Mouse (Mus musculus): ENCODE measurements around the gene Pemt.
"Not testable (repeated sequence)": the region's sequence is repeated elsewhere in the genome, so short reads cannot be mapped to it uniquely, and the experiment has no call there.

Pemt gene

DNA sequence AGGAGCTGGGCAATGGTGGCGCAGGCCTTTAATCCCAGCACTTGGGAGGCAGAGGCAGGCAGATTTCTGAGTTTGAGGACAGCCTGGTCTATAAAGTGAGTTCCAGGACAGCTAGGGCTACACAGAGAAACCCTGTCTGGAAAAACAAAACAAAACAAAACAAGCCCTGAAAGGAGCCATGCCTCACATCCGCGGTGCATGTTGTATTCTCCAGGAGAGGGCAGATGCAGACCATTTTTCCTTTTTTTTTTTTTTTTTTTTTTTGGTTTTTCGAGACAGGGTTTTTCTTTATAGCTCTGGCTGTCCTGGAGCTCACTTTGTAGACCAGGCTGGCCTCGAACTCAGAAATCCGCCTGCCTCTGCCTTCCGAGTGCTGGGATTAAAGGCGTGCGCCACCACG is 101.4 kb downstream of the Pemt start:
- DNase-seq, result not testable (repeated sequence)

DNA sequence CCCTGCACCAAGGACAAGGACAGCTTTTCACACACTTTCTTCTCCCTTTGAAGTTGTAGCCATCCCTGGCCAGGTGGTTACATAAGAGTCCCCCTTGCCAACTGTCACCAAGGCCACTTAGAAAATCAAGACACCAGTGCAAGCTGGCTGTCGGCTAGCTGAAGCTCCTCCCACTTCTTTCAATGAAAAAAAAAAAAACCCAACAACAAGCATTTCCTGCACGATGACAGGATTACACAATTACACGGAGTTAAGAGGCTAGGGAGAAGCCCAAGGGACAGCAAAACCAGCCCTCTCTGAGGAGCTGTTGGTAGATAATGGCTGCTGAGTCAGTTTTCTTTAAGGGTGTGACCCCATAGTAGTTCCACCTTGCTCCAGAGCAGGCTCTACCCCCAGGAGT is 104.9 kb downstream of the Pemt start:
- DNase-seq, result peak; percentile 39

DNA sequence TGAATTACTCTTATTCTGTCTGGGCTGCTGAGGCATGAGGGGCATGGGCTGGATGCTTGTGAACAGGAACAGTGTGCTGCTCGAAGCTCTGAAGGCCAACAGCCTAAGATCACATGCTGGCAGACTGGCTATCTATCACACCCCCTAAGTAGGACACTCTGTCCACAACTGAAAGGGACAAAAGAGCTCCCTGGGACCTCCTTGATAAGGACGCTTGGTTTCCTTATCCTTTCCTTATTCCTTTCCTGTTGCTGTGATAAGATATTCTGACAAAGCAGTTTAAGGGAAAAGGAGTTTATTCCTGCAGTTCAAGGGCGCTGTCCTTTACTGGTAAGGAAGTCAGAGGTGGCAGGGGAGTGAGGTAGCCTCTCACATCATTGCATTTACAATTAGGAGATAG is 105.6 kb downstream of the Pemt start:
- no peak for DNase-seq

DNA sequence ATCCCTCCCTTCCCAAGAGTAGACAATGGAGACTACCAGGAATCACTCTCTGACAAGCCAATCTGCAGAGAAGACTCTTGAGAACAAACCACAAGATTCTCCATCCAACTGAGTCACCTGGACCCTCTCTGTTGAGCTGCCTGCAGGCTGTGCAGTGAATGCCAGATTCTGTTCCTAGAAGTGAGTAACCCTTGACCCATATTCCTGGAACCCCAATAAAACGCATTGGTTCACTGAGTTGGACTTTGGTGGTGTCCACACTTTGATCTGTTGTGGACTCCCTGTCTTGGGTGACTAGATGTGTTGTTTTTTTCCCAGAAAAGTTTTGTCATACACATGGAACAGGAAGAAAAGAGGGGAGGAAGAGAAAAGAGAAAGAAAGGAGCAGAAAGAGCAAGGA is 106.5 kb downstream of the Pemt start:
- DNase-seq, result no peak

DNA sequence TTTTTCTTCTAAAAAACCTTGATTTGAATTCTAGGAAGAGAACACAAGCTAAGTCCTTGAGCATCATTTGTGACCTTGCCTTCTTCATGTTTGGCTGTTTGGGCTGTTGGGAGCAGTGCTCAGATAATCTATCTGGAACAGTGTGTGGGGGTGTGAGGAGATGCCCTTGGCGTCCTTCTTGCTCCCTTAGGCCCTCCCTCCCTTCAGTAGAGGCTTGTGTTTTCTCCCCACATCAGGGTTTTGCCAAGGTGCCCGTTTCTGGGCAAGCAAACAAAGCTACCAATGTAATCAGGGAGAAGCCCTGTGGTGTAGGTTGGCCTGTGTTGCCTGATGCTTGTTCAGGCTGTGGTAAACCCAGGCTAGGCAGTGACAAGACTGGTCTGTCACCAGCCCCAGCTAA is 108.7 kb downstream of the Pemt start:
- DNase-seq, result no peak

DNA sequence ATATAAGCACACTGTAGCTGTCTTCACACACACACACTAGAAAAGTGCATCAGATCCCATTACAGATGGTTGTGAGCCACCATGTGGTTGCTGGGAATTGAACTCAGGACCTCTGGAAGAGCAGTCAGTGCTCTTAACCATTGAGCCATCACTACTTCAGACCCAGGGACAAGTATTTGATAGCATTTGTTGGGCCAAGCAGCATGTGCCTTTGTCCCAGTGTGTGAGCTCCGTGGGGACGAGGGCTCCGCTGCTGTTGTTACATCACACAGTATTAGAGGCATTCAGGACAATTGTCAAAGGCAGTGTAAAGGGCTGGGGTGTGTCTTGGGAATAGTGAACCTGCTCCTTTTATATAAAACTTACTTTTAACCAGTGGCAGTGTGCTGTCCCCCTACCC is 109.3 kb downstream of the Pemt start:
- no peak for DNase-seq

DNA sequence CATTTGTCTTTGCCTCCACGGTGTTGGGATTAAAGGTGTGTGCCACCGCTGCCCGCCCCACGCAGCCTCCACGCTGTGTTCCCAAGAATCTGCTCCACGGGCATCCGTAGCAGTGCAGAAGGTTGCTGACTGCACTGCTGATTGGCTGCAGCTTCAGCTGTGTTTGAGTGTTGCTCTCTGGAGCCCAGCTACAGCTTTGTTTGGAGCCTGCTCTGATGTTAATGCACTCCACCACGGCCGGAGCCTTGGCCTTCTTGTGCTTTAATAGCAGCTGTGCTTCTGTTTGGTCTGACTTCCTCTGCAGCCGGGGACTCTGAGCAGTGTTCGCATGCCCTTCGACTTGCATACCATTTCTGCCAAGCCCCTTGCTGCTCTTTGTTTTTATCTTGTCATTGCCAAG is 112.3 kb downstream of the Pemt start:
- no peak for DNase-seq

DNA sequence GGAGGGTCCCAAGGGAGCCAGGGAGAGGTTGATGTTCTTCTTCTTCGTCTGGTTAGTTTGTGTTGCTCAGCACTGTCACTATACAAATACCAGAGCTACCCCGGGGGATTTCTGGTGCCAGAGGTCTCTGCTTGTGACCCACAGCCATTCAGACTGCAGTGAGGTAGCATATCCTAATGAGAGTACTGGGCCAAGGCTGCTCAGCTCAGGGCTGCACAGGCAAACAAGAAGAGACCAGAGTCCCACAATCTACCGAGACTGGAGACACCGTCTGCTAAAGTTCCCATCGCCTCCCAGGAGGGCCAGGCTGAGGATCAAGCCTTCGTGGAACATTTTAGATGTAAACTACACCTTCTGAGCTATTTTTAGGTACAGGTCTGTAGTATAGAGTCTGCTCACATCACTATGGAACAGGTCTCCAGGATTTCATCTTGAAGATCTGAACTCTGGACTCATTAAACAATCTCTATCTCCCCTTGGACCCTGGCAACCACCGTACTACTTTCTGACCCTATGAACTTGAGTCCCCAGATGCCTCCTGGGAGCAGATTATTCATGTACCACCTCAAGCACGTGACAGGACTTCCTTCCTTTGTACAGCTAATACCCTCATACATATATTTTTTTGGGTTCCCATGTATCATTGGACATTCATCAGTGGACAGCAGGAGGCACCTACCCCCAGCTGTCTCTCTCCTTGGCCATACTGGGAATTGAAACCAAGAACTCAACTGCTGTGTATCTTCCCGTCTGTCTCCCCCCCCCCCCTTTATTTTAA is 113.5 kb downstream of the Pemt start:
- no peak for DNase-seq

DNA sequence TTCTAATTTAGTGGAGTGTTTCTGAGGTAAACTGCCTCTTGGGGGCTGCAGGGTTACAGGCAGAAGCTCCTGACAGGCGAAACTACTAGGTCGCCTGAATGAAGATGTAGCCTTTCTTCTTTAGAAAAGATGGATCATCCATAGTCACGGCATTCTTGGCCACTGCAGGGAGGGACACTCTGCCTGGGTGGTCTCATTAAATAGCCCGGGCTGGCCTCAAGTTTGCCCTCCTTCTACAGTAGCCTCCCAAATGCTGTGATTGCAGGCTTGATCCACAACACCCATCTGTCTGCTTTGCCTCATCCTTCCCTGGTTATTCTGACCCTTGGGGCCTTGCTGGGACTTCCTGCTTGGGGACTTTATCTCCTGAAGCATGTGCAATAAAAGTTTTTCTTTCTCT is 116.3 kb downstream of the Pemt start:
- no peak for DNase-seq

DNA sequence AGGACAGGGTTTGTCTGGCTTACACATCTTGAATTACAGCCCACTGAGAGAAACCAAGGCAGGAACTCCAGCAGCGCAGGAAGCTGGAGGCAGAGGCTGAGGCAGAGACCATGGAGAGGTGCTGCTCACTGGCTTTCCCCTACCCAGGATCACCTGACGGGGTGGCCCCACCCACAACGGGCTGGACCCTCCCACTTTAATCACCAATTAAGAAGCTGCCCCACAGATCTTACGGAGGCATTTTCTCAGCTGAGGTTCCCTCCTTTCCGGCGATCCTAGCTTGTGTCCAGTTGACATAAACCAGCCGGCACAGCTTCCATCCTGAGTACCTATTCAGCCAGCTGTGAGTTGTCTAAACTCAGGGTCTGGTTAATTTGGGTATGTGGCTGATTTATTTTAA is 125.0 kb downstream of the Pemt start:
- peak; percentile 72 for DNase-seq

Measured in liver (tissue).